Mouse (Mus musculus) left cerebral cortex, adult 11 months (tissue): ENCODE results near the gene Rex2.
"Not testable (repeated sequence)": the region's sequence is repeated elsewhere in the genome, so short reads cannot be mapped to it uniquely, and the experiment has no call there.

Source experiments
- DNase-seq: peaks from one replicate; pipeline ENCODE4 v3.0.0; 2022; ENCODE audit warnings: low spot score

Gene Rex2

GRCm38 (mm10) chr4:147021550-147021949 is at the start of gene Rex2:
TSS of gene Rex2 (plus strand) at chr4:147021850.
- not testable (repeated sequence) for DNase-seq

- not testable (repeated sequence) for DNase-seq
These were observed 45.1 kb upstream of the Rex2 start for GRCm38 (mm10) chr4:146976581-146976980.

GRCm38 (mm10) chr4:147018400-147018799 is 3.2 kb upstream of the Rex2 start:
- not testable (repeated sequence) for DNase-seq

GRCm38 (mm10) chr4:147026374-147026773 is 4.7 kb downstream of the Rex2 start:
- not testable (repeated sequence) for DNase-seq

DNA sequence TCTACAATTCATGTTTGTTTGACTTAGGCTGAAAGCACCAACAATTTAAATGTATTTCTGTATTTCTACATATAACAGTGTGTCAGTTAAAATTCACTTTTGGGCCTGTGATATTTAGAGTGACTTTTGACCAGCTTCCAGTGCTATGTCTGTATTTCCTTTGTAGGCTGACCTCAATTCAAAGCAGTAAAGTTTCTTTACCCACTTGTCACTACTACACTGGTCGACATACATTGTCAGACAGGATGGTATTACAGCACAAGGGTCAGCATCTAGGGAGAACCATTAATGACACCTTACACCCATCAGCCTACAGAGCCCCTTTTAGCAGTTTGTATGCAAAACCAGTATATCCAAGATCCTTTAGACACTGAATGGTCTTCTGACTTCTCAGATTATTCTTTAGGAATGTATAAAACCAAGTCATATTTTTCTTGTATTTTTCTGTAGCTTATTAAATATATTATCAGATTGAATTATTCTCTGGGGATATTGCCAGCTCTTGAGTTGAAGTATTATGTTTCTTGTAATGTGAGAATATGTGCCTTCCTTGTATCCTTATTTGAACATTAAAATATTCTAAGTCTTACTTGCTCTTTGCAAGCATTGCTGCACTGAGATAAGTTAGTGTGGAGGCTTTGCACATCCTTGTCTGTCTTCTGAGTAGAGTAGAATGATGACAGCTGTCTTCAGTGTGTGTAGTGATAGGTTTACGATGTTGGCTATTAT is 9.8 kb downstream of the Rex2 start:
- not testable (repeated sequence) for DNase-seq

DNA sequence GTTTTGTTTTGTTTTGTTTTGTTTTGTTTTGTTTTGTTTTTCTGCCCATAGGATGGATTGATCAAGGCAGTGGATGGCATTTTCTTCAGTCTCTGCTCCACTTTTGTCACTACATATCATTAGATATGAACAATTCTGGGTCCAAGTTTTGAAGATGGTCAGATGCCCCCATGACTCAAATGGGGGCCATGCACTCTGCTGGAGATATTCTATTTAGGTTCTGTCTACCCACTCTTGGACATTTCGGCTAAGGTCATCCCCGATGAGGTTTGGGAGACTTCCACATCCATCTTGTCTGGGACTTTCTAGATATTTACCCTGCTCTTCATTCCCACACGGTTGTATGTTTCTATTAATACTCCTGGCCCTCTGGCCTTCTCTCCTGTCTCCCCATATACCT is 42.1 kb downstream of the Rex2 start:
- DNase-seq: not testable (repeated sequence)

DNA sequence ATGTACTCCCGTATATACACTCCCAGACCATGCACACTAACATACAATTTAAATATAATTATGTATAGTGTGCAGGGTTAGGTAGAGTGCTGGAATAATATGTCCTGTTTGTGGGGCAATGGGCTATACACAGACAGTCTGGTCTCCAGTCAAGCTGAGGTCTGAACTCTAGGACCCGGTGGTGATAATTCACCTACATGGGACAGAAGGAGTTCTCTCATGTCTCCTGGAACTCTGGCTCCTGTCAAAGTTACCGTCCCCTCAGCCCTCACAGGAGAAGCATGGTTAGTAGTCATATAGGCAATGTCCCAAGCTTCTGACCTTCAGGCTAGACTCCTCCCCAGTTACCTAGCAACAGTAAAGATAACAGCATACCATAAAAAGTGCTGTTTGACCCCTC is 44.2 kb downstream of the Rex2 start:
- DNase-seq: not testable (repeated sequence)

DNA sequence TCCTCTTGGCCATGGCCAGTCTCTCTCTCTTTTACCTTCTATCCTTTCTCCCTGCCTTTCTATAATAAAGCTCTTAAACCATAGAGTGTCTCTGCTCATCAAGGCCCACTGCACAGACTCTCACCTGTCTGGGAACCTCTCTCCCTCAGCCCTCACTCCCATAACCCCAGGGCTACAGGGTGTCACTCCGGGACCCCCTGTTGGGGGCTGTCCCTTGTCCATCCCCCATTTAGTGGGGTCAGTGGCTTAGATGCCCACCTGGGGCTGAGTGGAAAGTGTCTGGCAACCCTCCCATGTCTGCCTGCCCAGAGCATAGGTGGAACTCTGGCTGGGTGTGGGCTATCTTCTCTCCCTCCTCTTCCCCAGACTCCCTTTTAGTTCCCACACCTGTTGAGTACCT is 44.7 kb downstream of the Rex2 start:
- not testable (repeated sequence) for DNase-seq

- not testable (repeated sequence) for DNase-seq
These were observed 74.0 kb downstream of the Rex2 start for GRCm38 (mm10) chr4:147095641-147096040.

GRCm38 (mm10) chr4:147101666-147102626 is 80.3 kb downstream of the Rex2 start:
- DNase-seq: not testable (repeated sequence)

- DNase-seq: not testable (repeated sequence)
These were observed 82.2 kb downstream of the Rex2 start for GRCm38 (mm10) chr4:147103814-147104213.
